Mouse (Mus musculus) spleen, adult 2 months (tissue): ENCODE measurements at regions not wholly inside any gene's neighbourhood (a gene's known extent, or its start where the extent isn't known, plus 50 kb on each side); places are given as distances from the start of the nearest gene placed in this dataset.
A peak's percentile ranks its signal among the peaks of the same experiment; 100 is the strongest.

Source experiments
- DNase-seq, 2 experiments: peaks; one replicate each; pipeline versions ENCODE4 v3.0.0 to v3.0.0-alpha.2; 2012 to 2021; ENCODE audit warnings: low spot score in 2 of 2, low read depth in 1 of 2
- H3K27ac ChIP-seq: fragments of 200-500 bp; 2 replicates; pipeline ENCODE4 v1.5.1; 2012; ENCODE audit warnings: low read length, inconsistent platforms; ENCODE audit not compliant: insufficient read depth
- H3K27me3 ChIP-seq: fragments of 200-500 bp; 2 replicates; pipeline ENCODE4 v1.6.1; 2012; ENCODE audit warnings: mild to moderate bottlenecking, moderate library complexity, low read length, inconsistent platforms; ENCODE audit not compliant: control insufficient read depth, insufficient read depth
- H3K36me3 ChIP-seq: fragments of 200-500 bp; 2 replicates; pipeline ENCODE4 v1.6.1; 2012; ENCODE audit warnings: mild to moderate bottlenecking, low read length, inconsistent platforms; ENCODE audit not compliant: control insufficient read depth, insufficient read depth
- H3K4me1 ChIP-seq: fragments of 200-500 bp; 2 replicates; pipeline ENCODE4 v1.6.1; 2011; ENCODE audit warnings: inconsistent platforms; ENCODE audit not compliant: control insufficient read depth, insufficient read depth, insufficient read length
- H3K4me3 ChIP-seq: fragments of 200-500 bp; 2 replicates; pipeline ENCODE4 v1.5.1; 2011; ENCODE audit warnings: mild to moderate bottlenecking, inconsistent platforms; ENCODE audit not compliant: insufficient read depth, insufficient read length; ENCODE audit errors: extremely low read depth
- CTCF ChIP-seq: fragments of 200-500 bp; IDR thresholded peaks from 2 replicates; pipeline ENCODE4 v1.5.1; 2011; ENCODE audit warnings: mild to moderate bottlenecking, inconsistent platforms; ENCODE audit not compliant: insufficient read depth, insufficient read length, insufficient replicate concordance; ENCODE audit errors: extremely low read depth
- POLR2A ChIP-seq: fragments of 200-500 bp; IDR thresholded peaks from 2 replicates; pipeline ENCODE4 v1.6.1; 2011; ENCODE audit warnings: low read depth, low read length, inconsistent platforms
- WGBS: fragments of 180-500 bp; shearing (Covaris S2); methylation state at CpG from one replicate; pipeline ENCODE4 v1.1.7; 2018; 5-methylcytosine and 5-hydroxymethylcytosine counted together

DNA sequence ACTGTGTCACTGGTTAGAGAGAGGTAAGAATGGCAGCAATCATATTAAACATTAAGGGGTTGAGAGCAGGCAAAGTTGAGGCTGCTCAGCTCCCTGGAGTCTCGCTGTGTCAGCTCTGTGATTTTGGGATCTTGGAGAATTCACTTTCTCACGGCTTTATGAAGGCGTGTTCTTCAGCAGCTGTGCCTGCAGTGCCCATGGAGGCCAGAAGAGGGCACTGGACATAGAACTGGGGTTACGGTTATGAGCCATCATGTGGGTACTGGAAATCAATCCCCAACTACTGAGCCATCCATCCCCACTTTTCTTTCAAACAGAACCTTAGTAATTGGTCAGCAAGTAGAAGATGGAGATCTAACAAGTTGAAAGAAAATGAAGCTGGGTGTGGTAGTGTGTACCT is 123.9 kb upstream of the Zfp507 start:
- DNase-seq = no peak
- 90% methylated on average over 4 of the region's 4 CpGs for WGBS
- Histone ChIP-seq H3K4me3 (no peak overlapping the region), H3K27me3 (no peaks in the 10 kb centered on the region), H3K36me3 (no peaks in the 10 kb centered on the region), H3K4me1 (no peaks in the 10 kb centered on the region), H3K27ac (no peak overlapping the region)
- TF ChIP-seq POLR2A (no peak), CTCF (no peak)

DNA sequence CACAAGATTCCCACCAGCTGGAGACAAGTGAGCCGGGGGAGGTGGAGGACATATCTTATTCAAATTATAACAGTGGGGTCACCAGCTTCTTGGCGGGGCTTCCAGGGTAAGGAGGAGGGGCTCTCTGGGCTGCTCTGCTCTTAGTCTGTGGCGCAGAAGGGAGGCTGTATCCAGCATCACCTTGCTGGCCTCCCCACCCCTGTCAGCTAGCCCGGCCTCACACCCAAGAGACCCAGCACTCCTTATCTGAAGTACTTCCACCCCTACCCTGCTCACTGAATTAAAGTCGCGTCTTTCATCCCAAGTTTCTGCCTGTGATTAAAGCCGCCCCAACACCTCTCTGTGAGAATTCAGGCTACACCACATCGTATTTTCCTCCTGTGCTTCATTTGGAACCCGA is 119.8 kb upstream of the Zfp507 start:
- no peaks in the 10 kb centered on the region for H3K27me3 ChIP-seq
- TF ChIP-seq CTCF (no peak), POLR2A (no peak)
- H3K4me3 ChIP-seq = no peak overlapping the region
- no peak for DNase-seq
- 55% methylated on average over 9 of the region's 9 CpGs for WGBS
- no peaks in the 10 kb centered on the region for H3K36me3 ChIP-seq
- H3K27ac ChIP-seq = no peak overlapping the region
- H3K4me1 ChIP-seq = no peaks in the 10 kb centered on the region

DNA sequence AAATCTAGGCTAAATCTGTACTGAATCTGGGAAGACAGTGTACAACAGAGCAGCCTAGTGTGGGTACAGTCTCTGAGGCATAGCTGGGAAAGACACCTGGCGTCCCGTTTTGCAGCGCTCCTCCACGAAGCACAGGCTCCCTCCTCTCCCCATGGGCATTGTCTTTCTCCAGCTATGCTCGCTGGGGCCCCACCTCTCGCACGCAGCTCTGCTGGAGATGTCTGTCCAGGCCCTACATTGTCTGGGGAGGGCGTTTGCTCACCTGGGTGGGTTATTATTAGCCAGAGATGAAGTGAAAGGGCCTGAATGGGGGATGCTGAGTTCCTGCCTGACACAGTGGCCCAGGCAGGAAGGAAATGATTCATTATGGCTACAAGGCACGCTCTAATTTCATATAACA is 118.1 kb upstream of the Zfp507 start:
- TF ChIP-seq POLR2A (no peak), CTCF (no peak)
- WGBS = 27% methylated on average over 9 of the region's 9 CpGs

DNA sequence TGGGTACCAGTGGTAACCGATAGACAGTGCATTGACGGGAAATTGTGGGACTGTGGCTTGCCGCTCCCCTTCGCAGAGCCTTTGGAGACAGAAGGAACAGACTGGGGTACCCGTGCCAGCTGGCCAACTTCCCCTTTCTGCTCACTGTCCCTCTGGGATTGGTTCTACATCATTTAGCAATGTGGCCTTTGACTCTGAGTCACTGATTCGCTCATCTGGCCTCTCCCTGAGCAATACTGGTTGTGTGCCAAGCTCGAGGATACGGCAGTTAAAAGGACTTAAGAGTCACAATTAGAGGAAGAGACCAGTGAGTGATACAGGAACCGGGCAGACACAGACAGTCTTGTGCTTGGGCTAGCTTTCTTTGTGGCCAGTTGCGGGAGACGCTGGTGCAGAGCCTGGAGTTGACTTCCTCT is 117.4 kb upstream of the Zfp507 start:
- no peaks in the 10 kb centered on the region for H3K27me3 ChIP-seq
- H3K4me1 ChIP-seq = no peaks in the 10 kb centered on the region
- WGBS = 3% methylated on average over 11 of the region's 11 CpGs
- no peaks in the 10 kb centered on the region for H3K36me3 ChIP-seq
- no peak for DNase-seq
- no peak overlapping the region for H3K4me3 ChIP-seq
- TF ChIP-seq POLR2A = no peak
- TF ChIP-seq CTCF = no peak
- no peak overlapping the region for H3K27ac ChIP-seq

More for the DNA sequence above, 118.1 kb upstream of the Zfp507 start:
- Histone ChIP-seq H3K27me3 (no peaks in the 10 kb centered on the region), H3K4me3 (no peak overlapping the region), H3K27ac (no peak overlapping the region), H3K36me3 (no peaks in the 10 kb centered on the region), H3K4me1 (no peaks in the 10 kb centered on the region)
- DNase-seq = no peak

DNA sequence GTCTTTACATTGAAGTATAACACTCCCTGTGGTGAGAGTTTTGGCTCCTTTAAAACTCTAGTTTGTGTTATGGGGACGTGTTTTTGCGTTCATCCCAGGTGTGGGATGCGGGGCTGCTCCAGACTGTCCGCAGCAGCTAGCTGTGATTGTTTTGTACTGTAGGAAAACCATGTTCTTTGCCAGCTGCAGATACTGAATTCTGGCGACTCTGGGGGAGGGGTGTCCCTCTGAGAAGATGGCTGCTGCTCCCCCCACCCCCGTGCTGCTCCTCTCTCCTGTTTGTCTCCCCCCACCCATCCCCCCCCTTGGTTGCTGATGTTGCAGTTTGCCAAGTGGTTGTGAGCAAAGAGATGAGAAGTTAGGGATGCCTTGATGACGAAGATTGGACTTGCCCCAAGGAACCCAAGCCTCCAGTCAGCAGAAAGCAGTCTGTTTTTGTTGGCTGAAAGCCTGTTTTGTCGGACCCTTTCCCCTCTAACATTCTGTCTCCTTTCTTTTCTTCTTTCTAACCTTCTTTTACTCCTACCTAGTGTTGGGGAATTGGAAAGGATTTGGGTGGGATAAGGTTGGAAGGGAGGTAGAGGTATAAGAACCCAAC is 107.4 kb upstream of the Zfp507 start:
- no peak for TF ChIP-seq POLR2A
- no peak for TF ChIP-seq CTCF
- Histone ChIP-seq H3K4me1 (no peaks in the 10 kb centered on the region), H3K27ac (no peak overlapping the region), H3K36me3 (no peaks in the 10 kb centered on the region), H3K27me3 (no peaks in the 10 kb centered on the region), H3K4me3 (no peak overlapping the region)
- no peak for DNase-seq
- 68% methylated on average over 8 of the region's 8 CpGs for WGBS

DNA sequence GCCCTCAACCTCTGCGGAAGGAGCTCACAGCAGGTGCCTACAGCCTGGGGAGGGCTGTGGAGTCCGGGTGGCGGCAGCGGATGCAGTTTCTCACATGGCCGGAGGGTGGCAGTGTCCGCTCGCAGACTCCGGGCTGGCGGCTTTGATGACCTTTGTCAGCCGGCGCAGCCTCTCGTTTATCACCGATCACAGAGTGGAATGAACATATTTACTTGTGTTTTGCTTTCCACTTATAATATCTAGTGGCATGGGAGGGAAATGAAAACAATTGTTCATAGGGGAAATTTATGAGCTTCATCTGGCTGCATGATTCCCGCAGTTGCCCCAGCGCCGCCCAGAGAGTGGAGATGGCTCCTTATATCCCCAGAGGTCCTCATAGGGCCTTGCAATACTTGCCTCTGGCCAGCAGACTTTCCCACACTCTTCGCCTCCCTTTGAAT is 99.2 kb upstream of the Zfp507 start:
- Histone ChIP-seq H3K27me3 (no peaks in the 10 kb centered on the region), H3K4me3 (no peak overlapping the region), H3K27ac (no peak overlapping the region), H3K4me1 (no peaks in the 10 kb centered on the region; the same call in none of the 2 replicates), H3K36me3 (no peaks in the 10 kb centered on the region)
- TF ChIP-seq POLR2A (no peak), CTCF (peak; percentile 65)
- peak in 1 of 2 experiments; percentile 30 for DNase-seq
- 14% methylated on average over 17 of the region's 17 CpGs for WGBS

DNA sequence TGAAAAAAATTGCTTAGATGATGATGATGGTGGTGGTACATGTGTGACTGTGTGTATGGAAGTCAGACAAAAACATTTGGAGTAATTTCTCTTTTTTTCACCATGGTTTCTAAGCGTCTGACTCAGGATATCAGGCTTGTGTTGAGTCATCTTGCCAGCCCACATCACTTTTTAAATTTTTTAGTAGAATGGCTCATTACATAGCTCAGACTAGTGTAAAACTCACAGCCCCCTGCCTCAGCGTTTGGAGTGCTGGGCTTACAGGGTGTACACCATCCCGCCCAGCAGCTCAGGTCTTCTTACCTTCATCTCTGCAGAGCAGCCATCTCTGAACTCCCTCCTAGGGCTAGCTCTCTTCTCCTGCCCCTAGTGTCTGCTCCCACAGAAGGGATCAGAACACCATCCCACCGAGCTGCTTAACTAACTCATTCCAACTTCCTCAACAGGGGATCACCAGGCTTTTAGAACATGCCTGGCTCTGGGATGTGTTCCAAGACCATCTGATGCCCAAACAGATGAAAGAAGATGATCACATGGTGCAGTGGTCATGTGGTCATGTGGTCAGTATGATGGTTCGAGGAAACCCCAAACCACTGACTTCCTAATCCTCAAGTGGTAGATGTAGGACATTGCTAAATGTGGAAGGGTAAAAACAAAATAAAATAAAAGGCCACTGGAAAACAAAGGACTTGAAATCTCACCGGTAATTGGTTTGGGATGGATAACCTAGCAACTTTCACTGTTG is 96.1 kb upstream of the Zfp507 start:
- no peaks in the 10 kb centered on the region for H3K36me3 ChIP-seq
- no peak for TF ChIP-seq POLR2A
- no peak for TF ChIP-seq CTCF

More for the DNA sequence above, 96.1 kb upstream of the Zfp507 start:
- H3K4me1 ChIP-seq = no peaks in the 10 kb centered on the region; the same call in none of the 2 replicates
- H3K4me3 ChIP-seq = no peak overlapping the region
- H3K27me3 ChIP-seq = no peaks in the 10 kb centered on the region
- 69% methylated on average over 6 of the region's 6 CpGs for WGBS
- no peak overlapping the region for H3K27ac ChIP-seq
- DNase-seq = no peak
